Mouse (Mus musculus) heart, embryonic 14.5 days (tissue): ENCODE results near the gene Ccdc58. TPM values are rescaled to one million over a fixed set of nuclear protein-coding genes. Genes with fewer than 3 reads are reported as not detected.
"Not testable (repeated sequence)": the region's sequence is repeated elsewhere in the genome, so short reads cannot be mapped to it uniquely, and the experiment has no call there.

Experiments
- ATAC-seq: fragments of 200-750 bp; cut with Nextera tagmentation; 2 replicates; pipeline ENCODE4 v1.8.0; 2017; ENCODE audit warnings: low read depth, moderate TSS enrichment; ENCODE audit not compliant: insufficient number of reproducible peaks, insufficient read depth, low FRiP score
- H3K27ac ChIP-seq, 2 experiments: fragments of 200-500 bp in 1 of 2; fragments of 300-500 bp in 1 of 2; sonication (generic) in 1 of 2; replicated peaks in 1 of 2; 2 replicates each; pipeline ENCODE4 v1.5.1; 2012 to 2014; ENCODE audit warnings: low read depth in 2 of 2, low read length in 2 of 2, control low read depth in 1 of 2, mild to moderate bottlenecking in 1 of 2, mixed read lengths in 1 of 2; ENCODE audit not compliant: control insufficient read depth in 1 of 2, insufficient read depth in 1 of 2
- H3K27me3 ChIP-seq: fragments of 300-500 bp; sonication (generic); 2 replicates; pipeline ENCODE4 v1.6.1; 2014; ENCODE audit warnings: mild to moderate bottlenecking, low read length, control low read depth; ENCODE audit not compliant: control insufficient read depth, insufficient read depth
- H3K36me3 ChIP-seq: fragments of 300-500 bp; sonication (generic); 2 replicates; pipeline ENCODE4 v1.6.1; 2014; ENCODE audit warnings: mild to moderate bottlenecking, control low read depth, low read length, mixed read lengths; ENCODE audit not compliant: control insufficient read depth, insufficient read depth
- H3K4me1 ChIP-seq, 2 experiments: fragments of 200-500 bp in 1 of 2; fragments of 300-500 bp in 1 of 2; sonication (generic) in 1 of 2; 2 replicates each; pipeline ENCODE4 v1.6.1; 2012 to 2014; ENCODE audit warnings: low read length in 2 of 2, control low read depth in 1 of 2, mixed read lengths in 1 of 2; ENCODE audit not compliant: control insufficient read depth in 2 of 2, insufficient read depth in 2 of 2
- H3K4me2 ChIP-seq: fragments of 300-500 bp; sonication (generic); 2 replicates; pipeline ENCODE4 v1.6.1; 2014; ENCODE audit warnings: mild to moderate bottlenecking, low read length
- H3K4me3 ChIP-seq, 2 experiments: fragments of 200-500 bp in 1 of 2; fragments of 300-500 bp in 1 of 2; sonication (generic) in 1 of 2; 2 replicates each; pipeline ENCODE4 v1.5.1; 2012 to 2014; ENCODE audit warnings: low read length in 2 of 2, mild to moderate bottlenecking in 2 of 2, control low read depth in 1 of 2, low read depth in 1 of 2, moderate library complexity in 1 of 2; ENCODE audit not compliant: control insufficient read depth in 1 of 2, insufficient read depth in 1 of 2
- H3K9ac ChIP-seq: fragments of 300-500 bp; sonication (generic); 2 replicates; pipeline ENCODE4 v1.6.1; 2014; ENCODE audit warnings: mild to moderate bottlenecking, low read length
- H3K9me3 ChIP-seq: fragments of 300-500 bp; sonication (generic); 2 replicates; pipeline ENCODE4 v1.6.1; 2016; ENCODE audit warnings: low read length, control low read depth; ENCODE audit not compliant: control insufficient read depth
- WGBS: fragments of 180-500 bp; shearing (Covaris S2); extraction: QIAGEN DNeasy Blood & Tissue Kit; methylation state at CpG from one replicate; pipeline ENCODE4 v1.1.7; 2014; 5-methylcytosine and 5-hydroxymethylcytosine counted together
- polyA plus RNA-seq: library from polyadenylated mRNA; unstranded; fragments of >200 nt; fragmentation: Nextera tagmentation; extraction: Ambion mirVana; gene quantifications from 2 replicates; pipeline ENCODE4 v1.2.1, GENCODE M21; 2014

The Ccdc58 gene
- polyA plus RNA-seq, 1 experiment from 2014 or later: 76.2 TPM

- Histone ChIP-seq H3K9ac (no peak overlapping the region), H3K27ac (no peak overlapping the region), H3K36me3 (no peaks in the 10 kb centered on the region), H3K4me1 (no peaks in the 10 kb centered on the region), H3K4me2 (no peak overlapping the region), H3K9me3 (peaks cover 7% of the 10 kb centered on the region), H3K27me3 (no peaks in the 10 kb centered on the region), H3K4me3 (no peak overlapping the region)
- 89% methylated on average over 1 of the region's 1 CpGs for WGBS
- ATAC-seq: no peak
Measured at GRCm38 (mm10) chr16:36101526-36101925, 30.0 kb downstream of the Ccdc58 start.

GRCm38 (mm10) chr16:36102211-36102610 is 30.7 kb downstream of the Ccdc58 start:
- WGBS: 83% methylated on average over 1 of the region's 1 CpGs
- H3K9me3 ChIP-seq: peaks cover 7% of the 10 kb centered on the region
- ATAC-seq: no peak

GRCm38 (mm10) chr16:36111486-36111885 is 40.0 kb downstream of the Ccdc58 start:
- H3K9ac ChIP-seq, H3K4me1 ChIP-seq, ATAC-seq, H3K36me3 ChIP-seq, H3K27me3 ChIP-seq, H3K9me3 ChIP-seq, H3K4me2 ChIP-seq, H3K4me3 ChIP-seq, H3K27ac ChIP-seq: not testable (repeated sequence)

More at GRCm38 (mm10) chr16:36102211-36102610, 30.7 kb downstream of the Ccdc58 start:
- H3K27ac ChIP-seq: no peak overlapping the region
- H3K4me3 ChIP-seq: no peak overlapping the region
- no peaks in the 10 kb centered on the region for H3K36me3 ChIP-seq
- H3K4me1 ChIP-seq: no peaks in the 10 kb centered on the region
- no peaks in the 10 kb centered on the region for H3K27me3 ChIP-seq
- H3K9ac ChIP-seq: no peak overlapping the region
- no peak overlapping the region for H3K4me2 ChIP-seq

- WGBS: 86% methylated on average over 6 of the region's 6 CpGs
Measured at GRCm38 (mm10) chr16:36115751-36116150, 44.3 kb downstream of the Ccdc58 start.

GRCm38 (mm10) chr16:36128092-36128491 is 56.6 kb downstream of the Ccdc58 start:
- no peak overlapping the region for H3K9ac ChIP-seq
- H3K4me2 ChIP-seq: no peak overlapping the region
- no peak for ATAC-seq
- H3K4me1 ChIP-seq: no peaks in the 10 kb centered on the region; a peak in 1 of 4 replicates
- 72% methylated on average over 7 of the region's 7 CpGs for WGBS
- no peak overlapping the region for H3K4me3 ChIP-seq
- H3K27me3 ChIP-seq: no peaks in the 10 kb centered on the region
- no peaks in the 10 kb centered on the region for H3K36me3 ChIP-seq
- H3K27ac ChIP-seq: no peak overlapping the region
- H3K9me3 ChIP-seq: no peaks in the 10 kb centered on the region

More at GRCm38 (mm10) chr16:36115751-36116150, 44.3 kb downstream of the Ccdc58 start:
- H3K9me3 ChIP-seq, H3K36me3 ChIP-seq, H3K9ac ChIP-seq, H3K4me1 ChIP-seq, H3K4me3 ChIP-seq, H3K27ac ChIP-seq, H3K27me3 ChIP-seq, H3K4me2 ChIP-seq, ATAC-seq: not testable (repeated sequence)

- H3K9ac ChIP-seq: no peak within 1 kb of the TSS
- no peak within 1 kb of the TSS for H3K27ac ChIP-seq
- no peaks in the 10 kb centered on the region; a peak in 1 of 4 replicates for H3K4me1 ChIP-seq
- 50% methylated on average over 1 of the region's 1 CpGs for WGBS
- no peak within 1 kb of the TSS for H3K4me3 ChIP-seq
- no peak within 1 kb of the TSS for H3K4me2 ChIP-seq
- ATAC-seq: no peak
- no peaks in the 10 kb centered on the region for H3K27me3 ChIP-seq
- no peaks in the 10 kb centered on the region for H3K9me3 ChIP-seq
- H3K36me3 ChIP-seq: no peaks in the 10 kb centered on the region
Measured at GRCm38 (mm10) chr16:36131141-36131540, 59.7 kb downstream of the Ccdc58 start, which contains the start of gene Csta1. Gene Csta1 (minus strand): TSS chr16:36131241.

GRCm38 (mm10) chr16:36138201-36138600 is 66.7 kb downstream of the Ccdc58 start:
- no peaks in the 10 kb centered on the region for H3K36me3 ChIP-seq
- H3K4me2 ChIP-seq: no peak overlapping the region
- 70% methylated on average over 2 of the region's 2 CpGs for WGBS
- no peak overlapping the region for H3K27ac ChIP-seq
- H3K9me3 ChIP-seq: peaks cover 3% of the 10 kb centered on the region; the same call in 1 of the 2 replicates
- H3K9ac ChIP-seq: no peak overlapping the region
- no peak for ATAC-seq
- H3K4me1 ChIP-seq: no peaks in the 10 kb centered on the region
- no peaks in the 10 kb centered on the region for H3K27me3 ChIP-seq
- H3K4me3 ChIP-seq: no peak overlapping the region
